Mouse (Mus musculus) heart, postnatal 14 days (tissue): Measurements from ENCODE around the gene Smim4. TPM values are rescaled to one million over a fixed set of nuclear protein-coding genes. Genes with fewer than 3 reads are reported as not detected.

Source experiments
- total RNA-seq, 2 experiments: library from RNA; stranded (reverse); gene quantifications; 2 replicates each; pipeline ENCODE4 v1.2.3; 2021

Gene Smim4
- total RNA-seq, 2 experiments from 2014 or later: 74.1 to 83.9 TPM

Other genes with a start within 250 kb of the Smim4 start
- 10 to 100 TPM; 10.7 to 13.5 TPM for gene Mustn1, start 249.8 kb downstream of the Smim4 start, total RNA-seq
- gene Itih4, start 242.5 kb downstream of the Smim4 start, total RNA-seq: 1 to 10 TPM; 2.7 to 6.5 TPM
- gene Itih3, start 205.2 kb downstream of the Smim4 start, total RNA-seq: under 1 TPM; 0.39 to 0.81 TPM
- gene Itih1, start 185.7 kb downstream of the Smim4 start, total RNA-seq: not detected
- 1 to 10 TPM; 5.0 to 5.3 TPM for gene Nek4, start 177.6 kb downstream of the Smim4 start, total RNA-seq
- 10 to 100 TPM; 23.6 to 25.7 TPM for gene Glt8d1, start 127.6 kb downstream of the Smim4 start, total RNA-seq
- gene Spcs1, start 127.3 kb downstream of the Smim4 start, total RNA-seq: 100 to 1,000 TPM; 146 to 149 TPM
- gene Pbrm1, start 109.8 kb downstream of the Smim4 start, total RNA-seq: 10 to 100 TPM; 58.7 to 67.3 TPM
- gene Gnl3, start 109.8 kb downstream of the Smim4 start, total RNA-seq: 10 to 100 TPM; 25.1 to 25.4 TPM
- 10 to 100 TPM; 23.5 to 28.2 TPM for gene Nt5dc2, start 2.1 kb upstream of the Smim4 start, total RNA-seq
- gene Stab1, start 39.7 kb upstream of the Smim4 start, total RNA-seq: 10 to 100 TPM; 74.5 to 78.7 TPM
- gene Tnnc1, start 79.4 kb upstream of the Smim4 start, total RNA-seq: 1,000 to 10,000 TPM; 4,401 to 4,949 TPM
- gene Nisch, start 88.0 kb upstream of the Smim4 start, total RNA-seq: 100 to 1,000 TPM; 185 to 197 TPM
- gene Sema3g, start 88.9 kb upstream of the Smim4 start, total RNA-seq: 10 to 100 TPM; 17.4 to 22.2 TPM
- 1 to 10 TPM; 4.3 to 4.6 TPM for gene Phf7, start 122.4 kb upstream of the Smim4 start, total RNA-seq
- gene Bap1, start 122.5 kb upstream of the Smim4 start, total RNA-seq: 10 to 100 TPM; 47.3 to 47.5 TPM
- gene Dnah1, start 194.9 kb upstream of the Smim4 start, total RNA-seq: under 1 TPM; 0.07 to 0.14 TPM
- gene Capn7, start 207.7 kb upstream of the Smim4 start, total RNA-seq: 10 to 100 TPM; 31.3 to 31.5 TPM